Mouse (Mus musculus): ENCODE data around the gene Smarcd3. TPM values are rescaled to one million over a fixed set of nuclear protein-coding genes. Genes with fewer than 3 reads are reported as not detected.

Smarcd3 gene
- polyA plus RNA-seq, 1 experiment from 2014 or later = 51.3 TPM

DNA sequence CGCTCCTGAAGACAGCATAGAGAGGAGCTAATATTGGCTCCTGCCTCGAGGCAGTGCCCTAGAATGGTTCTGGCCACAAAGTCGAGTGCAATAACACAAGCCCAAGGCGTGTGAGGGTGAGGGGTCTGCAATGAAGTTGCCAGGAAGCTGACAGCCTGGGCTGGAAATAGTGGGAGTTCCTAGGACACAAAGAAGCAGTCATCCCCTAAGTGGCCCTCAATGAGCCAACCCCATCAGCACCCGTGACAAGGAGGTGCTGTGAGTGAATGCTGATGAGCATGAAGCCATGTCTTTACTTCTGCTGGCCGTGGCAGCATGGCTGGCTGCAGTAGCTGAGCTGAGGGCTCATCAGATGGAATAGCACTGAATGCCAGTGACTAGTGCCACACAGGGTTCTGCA, 9.1 kb downstream of the Smarcd3 start:
- ATAC-seq (ENCODE audit: low FRiP score, low read depth) = no peak
- Histone ChIP-seq H3K36me3 (no peaks in the 10 kb centered on the region), H3K4me2 (replicated peaks) (no peak overlapping the region), H3K4me3 (no peak overlapping the region), H3K27me3 (no peaks in the 10 kb centered on the region), H3K4me1 (peaks cover 26% of the 10 kb centered on the region), H3K9ac (no peak overlapping the region), H3K27ac (no peak overlapping the region), H3K9me3 (no peaks in the 10 kb centered on the region)
- 63% methylated on average over 6 of the region's 6 CpGs for WGBS

GRCm38 (mm10) chr5:24612302-24612649, 11.9 kb downstream of the Smarcd3 start:
- Histone ChIP-seq H3K9me3 (no peaks in the 10 kb centered on the region), H3K36me3 (no peaks in the 10 kb centered on the region), H3K4me3 (no peak overlapping the region), H3K27me3 (no peaks in the 10 kb centered on the region), H3K4me1 (peaks cover 18% of the 10 kb centered on the region; the same call in 1 of the 2 replicates), H3K9ac (peak overlapping the region; percentile 5; the same call in 1 of the 2 replicates), H3K27ac (no peak overlapping the region), H3K4me2 (replicated peaks) (no peak overlapping the region)
- 77% methylated on average over 5 of the region's 5 CpGs for WGBS
- ATAC-seq (ENCODE audit: low FRiP score, low read depth) = no peak

- no peak overlapping the region for H3K27ac ChIP-seq
- no peak overlapping the region for H3K4me2 ChIP-seq (replicated peaks)
- H3K9me3 ChIP-seq = no peaks in the 10 kb centered on the region
- H3K27me3 ChIP-seq = no peaks in the 10 kb centered on the region
- H3K4me3 ChIP-seq = no peak overlapping the region
- 49% methylated on average over 7 of the region's 7 CpGs for WGBS
- peaks cover 23% of the 10 kb centered on the region for H3K4me1 ChIP-seq
- no peaks in the 10 kb centered on the region for H3K36me3 ChIP-seq
- ATAC-seq (ENCODE audit: low FRiP score, low read depth) = peak; percentile 54; the same call in 1 of the 2 replicates
- peak overlapping the region; percentile 5; the same call in 1 of the 2 replicates for H3K9ac ChIP-seq
These were observed 12.6 kb downstream of the Smarcd3 start for GRCm38 (mm10) chr5:24611366-24612301.

DNA sequence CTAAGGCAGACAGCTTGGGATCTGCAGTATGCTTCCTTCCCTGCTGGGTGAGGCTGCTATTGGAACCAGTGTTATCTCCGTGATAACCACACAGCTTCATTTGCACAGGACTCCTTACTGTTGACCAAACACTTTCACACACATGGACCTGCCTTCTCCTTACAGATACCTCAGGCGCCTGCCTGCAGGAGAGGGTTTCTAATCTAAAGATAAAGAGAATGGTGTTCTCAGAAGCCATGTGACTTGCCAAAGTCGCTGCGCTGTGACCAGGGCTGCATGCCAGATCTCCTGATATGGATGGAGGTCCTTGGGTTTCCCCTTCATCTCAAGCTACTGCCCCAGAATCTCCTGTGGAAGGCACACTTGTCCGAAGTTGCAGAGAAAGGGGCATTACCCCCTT, 14.8 kb downstream of the Smarcd3 start:
- H3K9me3 ChIP-seq = no peaks in the 10 kb centered on the region
- H3K4me1 ChIP-seq = peaks cover 38% of the 10 kb centered on the region
- no peak for ATAC-seq (ENCODE audit: low FRiP score, low read depth)
- H3K27me3 ChIP-seq = no peaks in the 10 kb centered on the region
- WGBS = 32% methylated on average over 5 of the region's 5 CpGs
- no peak overlapping the region for H3K9ac ChIP-seq
- no peaks in the 10 kb centered on the region for H3K36me3 ChIP-seq
- H3K4me2 ChIP-seq (replicated peaks) = no peak overlapping the region
- no peak overlapping the region for H3K27ac ChIP-seq
- no peak overlapping the region for H3K4me3 ChIP-seq

- H3K27ac ChIP-seq = peak overlapping the region; percentile 100
- ATAC-seq (ENCODE audit: low FRiP score, low read depth) = no peak
- H3K27me3 ChIP-seq = no peaks in the 10 kb centered on the region
- H3K4me3 ChIP-seq = peak overlapping the region; percentile 70
- H3K4me1 ChIP-seq = peaks cover 45% of the 10 kb centered on the region
- H3K36me3 ChIP-seq = no peaks in the 10 kb centered on the region
- H3K4me2 ChIP-seq (replicated peaks) = peak overlapping the region; percentile 92
- H3K9ac ChIP-seq = peak overlapping the region; percentile 94
- H3K9me3 ChIP-seq = no peaks in the 10 kb centered on the region
- 20% methylated on average over 14 of the region's 14 CpGs for WGBS
These were observed 18.1 kb downstream of the Smarcd3 start for GRCm38 (mm10) chr5:24605980-24606665.

DNA sequence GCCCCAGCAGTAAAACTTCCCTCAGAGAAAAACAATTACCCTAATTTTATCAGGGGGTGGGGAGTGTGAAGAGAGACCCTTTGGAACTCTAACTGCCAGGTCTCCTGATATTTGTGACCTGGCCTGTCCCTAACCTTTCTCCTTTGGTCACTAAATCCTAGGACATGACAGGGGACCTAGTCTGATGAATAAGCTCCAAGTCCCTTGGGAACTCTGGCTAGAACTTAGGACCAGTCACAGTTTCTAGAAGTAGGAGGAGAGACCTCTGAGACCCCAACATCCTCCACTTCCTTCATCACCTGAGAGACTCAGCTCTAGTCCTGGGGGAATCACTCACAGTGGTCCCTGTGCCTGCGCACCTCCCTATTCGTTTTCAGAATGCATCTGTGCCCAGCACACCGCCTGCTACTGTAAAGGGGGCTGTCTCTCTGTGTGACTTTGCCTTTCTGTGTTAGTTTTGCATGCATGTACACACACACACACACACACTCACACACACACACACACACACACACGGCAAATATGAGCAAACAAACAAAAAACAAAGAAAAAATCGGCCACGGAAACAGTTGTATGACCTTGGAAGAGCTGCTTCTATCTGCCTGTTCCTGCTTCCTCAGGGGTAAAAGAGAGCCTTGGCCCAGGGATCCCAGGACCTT, 18.8 kb downstream of the Smarcd3 start:
- Histone ChIP-seq H3K27me3 (no peaks in the 10 kb centered on the region), H3K36me3 (no peaks in the 10 kb centered on the region), H3K27ac (peak overlapping the region; percentile 100), H3K4me1 (peaks cover 49% of the 10 kb centered on the region), H3K4me3 (peak overlapping the region; percentile 70), H3K9ac (peak overlapping the region; percentile 94), H3K9me3 (no peaks in the 10 kb centered on the region), H3K4me2 (replicated peaks) (peak overlapping the region; percentile 92)
- ATAC-seq (ENCODE audit: low FRiP score, low read depth) = no peak
- 7% methylated on average over 6 of the region's 6 CpGs for WGBS

GRCm38 (mm10) chr5:24604656-24605100, 19.5 kb downstream of the Smarcd3 start:
- WGBS = under 1% methylated on average over 45 of the region's 46 CpGs
- H3K4me1 ChIP-seq = peaks cover 55% of the 10 kb centered on the region
- peak; percentile 72 for ATAC-seq (ENCODE audit: low FRiP score, low read depth)

GRCm38 (mm10) chr5:24604080-24604655, 20.0 kb downstream of the Smarcd3 start:
- WGBS = 16% methylated on average over 12 of the region's 12 CpGs
- H3K4me2 ChIP-seq (replicated peaks) = peak overlapping the region; percentile 92
- H3K9ac ChIP-seq = peak overlapping the region; percentile 94
- H3K9me3 ChIP-seq = no peaks in the 10 kb centered on the region
- peak overlapping the region; percentile 70 for H3K4me3 ChIP-seq
- H3K27me3 ChIP-seq = no peaks in the 10 kb centered on the region
- peak overlapping the region; percentile 100 for H3K27ac ChIP-seq
- no peak for ATAC-seq (ENCODE audit: low FRiP score, low read depth)
- no peaks in the 10 kb centered on the region for H3K36me3 ChIP-seq
- peaks cover 60% of the 10 kb centered on the region for H3K4me1 ChIP-seq

More at GRCm38 (mm10) chr5:24604656-24605100, 19.5 kb downstream of the Smarcd3 start:
- H3K9me3 ChIP-seq = no peaks in the 10 kb centered on the region
- peak overlapping the region; percentile 94 for H3K9ac ChIP-seq
- H3K36me3 ChIP-seq = no peaks in the 10 kb centered on the region
- peak overlapping the region; percentile 92 for H3K4me2 ChIP-seq (replicated peaks)
- peak overlapping the region; percentile 70 for H3K4me3 ChIP-seq
- peak overlapping the region; percentile 100 for H3K27ac ChIP-seq
- H3K27me3 ChIP-seq = no peaks in the 10 kb centered on the region

DNA sequence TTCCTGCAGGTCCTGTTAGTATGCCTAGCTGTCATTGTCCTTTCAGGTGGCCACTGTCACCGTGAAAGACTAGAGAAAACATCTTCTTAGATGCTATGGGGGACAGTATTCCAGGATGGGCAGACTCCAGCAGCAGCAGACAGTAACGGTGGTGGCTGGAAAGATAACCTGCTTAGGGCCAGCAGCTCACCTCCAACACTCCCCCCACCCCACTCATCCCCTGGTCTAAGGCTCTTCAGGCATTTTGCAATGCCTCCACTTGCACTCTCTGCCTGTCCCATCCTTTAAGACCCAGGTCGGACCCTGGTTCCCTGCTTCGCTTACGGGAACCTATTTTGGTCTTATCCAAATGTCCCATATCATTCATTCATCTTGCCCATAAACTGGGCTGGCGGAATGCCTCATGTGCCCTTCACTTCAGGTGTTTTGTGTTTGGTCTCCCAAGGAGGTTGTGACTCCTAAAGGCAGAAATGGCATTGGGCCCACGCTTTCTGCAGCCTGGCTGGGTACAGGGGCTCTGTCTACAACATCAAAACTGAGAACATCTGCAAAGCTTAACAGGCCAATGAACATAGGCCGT, 20.7 kb downstream of the Smarcd3 start:
- H3K9ac ChIP-seq = peak overlapping the region; percentile 94; the same call in 1 of the 2 replicates

GRCm38 (mm10) chr5:24602751-24603343, 21.4 kb downstream of the Smarcd3 start:
- Histone ChIP-seq H3K9ac (peak overlapping the region; percentile 97), H3K4me1 (peaks cover 73% of the 10 kb centered on the region), H3K27ac (peak overlapping the region; percentile 100)

More for the DNA sequence above, 20.7 kb downstream of the Smarcd3 start:
- peak overlapping the region; percentile 92 for H3K4me2 ChIP-seq (replicated peaks)
- peaks cover 67% of the 10 kb centered on the region for H3K4me1 ChIP-seq
- H3K27me3 ChIP-seq = no peaks in the 10 kb centered on the region
- no peaks in the 10 kb centered on the region for H3K36me3 ChIP-seq
- peak overlapping the region; percentile 72 for H3K4me3 ChIP-seq
- ATAC-seq (ENCODE audit: low FRiP score, low read depth) = no peak
- no peaks in the 10 kb centered on the region for H3K9me3 ChIP-seq
- WGBS = 55% methylated on average over 8 of the region's 8 CpGs
- peak overlapping the region; percentile 100 for H3K27ac ChIP-seq

More at GRCm38 (mm10) chr5:24602751-24603343, 21.4 kb downstream of the Smarcd3 start:
- peak overlapping the region; percentile 92 for H3K4me2 ChIP-seq (replicated peaks)
- ATAC-seq (ENCODE audit: low FRiP score, low read depth) = peak; percentile 35
- H3K36me3 ChIP-seq = no peaks in the 10 kb centered on the region
- peak overlapping the region; percentile 72 for H3K4me3 ChIP-seq
- H3K27me3 ChIP-seq = no peaks in the 10 kb centered on the region
- WGBS = under 1% methylated on average over 16 of the region's 16 CpGs
- no peaks in the 10 kb centered on the region for H3K9me3 ChIP-seq
